Mouse (Mus musculus): Measurements from ENCODE around the gene Hes6.
A peak's percentile ranks its signal among the peaks of the same experiment; 100 is the strongest.

Hes6 gene

DNA sequence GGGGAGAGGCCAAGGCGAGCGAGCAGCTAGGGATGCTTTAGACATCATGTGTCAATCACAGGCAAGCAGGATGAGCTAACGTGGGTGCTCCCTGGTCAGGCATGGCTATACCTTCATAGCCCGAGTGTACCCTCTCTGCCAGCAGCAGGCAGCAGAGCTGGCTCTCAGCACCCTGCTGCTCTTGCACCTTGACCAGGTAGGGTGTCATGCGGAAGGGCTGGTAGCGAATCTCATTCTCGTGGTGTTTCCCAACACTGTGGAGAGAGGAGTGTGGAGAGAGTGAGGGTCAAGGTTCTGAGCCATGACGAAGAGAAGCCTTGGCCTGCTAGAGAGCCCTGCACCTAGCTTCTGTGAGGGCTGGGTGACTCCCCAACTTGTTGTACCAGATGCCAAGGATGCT, 25.9 kb upstream of the Hes6 start:
- DNase-seq, result no peak

DNA sequence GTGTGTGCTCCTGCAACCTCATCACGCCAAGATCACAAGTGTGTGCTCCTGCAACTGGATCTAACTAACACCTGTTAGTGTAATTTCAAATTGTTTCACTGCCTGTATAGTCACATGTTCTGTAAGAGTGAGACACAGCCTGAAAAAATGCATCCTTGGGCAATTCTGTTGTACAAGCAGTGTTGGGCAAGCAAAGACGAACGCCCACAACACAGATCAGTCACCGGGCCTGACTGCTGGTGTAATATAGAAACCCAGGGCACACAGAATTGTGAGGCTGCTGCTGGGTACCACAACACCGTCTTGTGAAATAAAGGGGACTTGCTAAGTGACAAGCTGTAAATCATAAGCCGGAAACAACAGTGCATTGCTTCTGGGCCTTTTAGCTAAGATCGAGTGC, 23.7 kb upstream of the Hes6 start:
- DNase-seq, result no peak

DNA sequence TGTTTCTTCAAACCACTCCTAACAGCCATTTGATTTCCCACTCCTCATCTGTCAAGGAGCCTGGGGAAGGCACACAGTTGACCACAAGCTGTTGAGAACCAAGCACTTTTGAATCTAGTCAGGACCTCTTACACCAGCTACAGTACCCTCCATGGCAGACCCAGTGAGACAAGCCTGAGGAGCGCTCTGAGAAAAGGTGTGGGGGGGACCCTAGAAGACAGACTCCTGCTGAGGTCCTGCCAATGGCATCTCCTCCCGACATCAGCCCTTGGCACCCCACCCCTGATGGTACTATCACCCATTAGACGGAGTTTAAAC, 23.2 kb upstream of the Hes6 start:
- DNase-seq, result no peak

DNA sequence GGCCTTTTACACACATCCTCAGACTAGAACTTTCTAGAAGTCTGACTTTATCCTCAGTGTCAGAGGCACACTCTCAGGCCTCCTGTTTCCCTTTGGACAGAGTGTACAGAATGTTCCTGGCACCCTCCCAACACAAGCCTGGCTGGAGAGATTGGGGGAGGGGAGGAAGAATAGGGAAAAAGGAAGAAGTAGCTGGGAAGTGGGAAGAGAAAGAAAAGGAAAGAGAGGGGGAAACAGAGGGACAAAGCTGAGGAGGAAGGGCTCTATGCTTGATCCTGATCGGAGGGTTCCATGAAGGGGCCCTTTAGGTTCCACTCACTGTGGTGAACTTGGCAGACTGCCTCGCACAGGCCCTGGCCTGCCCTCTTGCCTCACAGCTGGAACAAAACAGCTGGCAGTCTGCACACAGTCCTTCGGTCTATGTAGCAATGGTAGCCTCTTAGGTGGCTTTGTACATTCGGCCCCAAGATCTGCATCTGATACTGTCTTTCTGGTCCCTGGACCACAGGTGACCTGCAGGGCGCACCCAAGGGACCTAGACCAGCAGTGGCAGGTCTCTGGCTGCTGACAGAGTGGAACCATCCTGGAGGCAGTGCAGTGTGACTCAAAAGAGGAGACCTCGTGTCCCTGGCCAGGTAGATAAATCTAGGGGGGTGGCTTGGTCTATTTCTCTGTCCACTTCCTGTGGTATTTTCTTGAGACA, 22.7 kb upstream of the Hes6 start:
- DNase-seq, result peak; percentile 48 to 67

DNA sequence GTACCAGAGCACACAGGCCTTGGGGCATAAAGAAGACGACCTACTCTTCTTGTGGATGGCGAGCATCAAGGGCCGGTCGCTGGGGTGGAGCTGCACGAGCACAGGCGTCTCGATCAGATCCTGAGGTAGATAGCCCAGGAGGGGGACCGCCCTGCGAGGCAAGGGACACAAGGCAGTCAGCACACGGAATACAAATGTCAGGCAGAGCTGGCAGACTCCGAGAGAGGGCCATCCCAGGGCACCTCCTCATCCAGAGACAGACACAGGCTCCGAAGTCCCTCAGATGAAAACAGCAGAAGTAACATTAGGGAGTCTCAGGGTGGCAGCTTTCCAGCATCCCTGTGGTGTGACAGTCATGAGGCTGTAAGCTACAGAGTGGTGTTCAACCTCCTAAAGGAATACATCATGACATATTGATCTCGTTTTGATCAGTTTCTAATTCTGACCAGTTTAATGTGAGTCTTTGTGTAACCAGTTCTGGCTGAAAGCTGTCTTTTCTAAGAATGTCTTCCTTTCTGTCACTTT, 21.8 kb upstream of the Hes6 start:
- DNase-seq, result peak; percentile 36 to 56

DNA sequence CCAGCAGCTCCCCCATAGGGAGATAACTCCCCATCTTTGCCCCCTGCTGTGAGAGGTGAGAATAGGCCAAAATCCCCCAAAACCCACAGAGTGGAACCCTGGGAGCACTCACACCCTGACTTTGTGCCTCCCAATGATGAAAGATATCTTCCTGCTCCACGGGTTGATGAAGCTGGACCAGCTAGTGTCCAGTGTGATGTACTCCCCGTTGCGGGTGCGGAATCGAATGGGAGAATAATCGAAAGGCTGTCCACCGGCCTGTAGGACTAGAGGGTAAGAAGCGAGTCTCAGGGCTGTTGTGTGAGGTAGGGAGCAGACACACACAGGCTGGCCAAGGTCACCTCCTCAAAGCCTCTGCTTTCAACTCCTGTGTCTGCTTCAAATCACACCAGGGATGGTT, 21.1 kb upstream of the Hes6 start:
- no peak for DNase-seq

DNA sequence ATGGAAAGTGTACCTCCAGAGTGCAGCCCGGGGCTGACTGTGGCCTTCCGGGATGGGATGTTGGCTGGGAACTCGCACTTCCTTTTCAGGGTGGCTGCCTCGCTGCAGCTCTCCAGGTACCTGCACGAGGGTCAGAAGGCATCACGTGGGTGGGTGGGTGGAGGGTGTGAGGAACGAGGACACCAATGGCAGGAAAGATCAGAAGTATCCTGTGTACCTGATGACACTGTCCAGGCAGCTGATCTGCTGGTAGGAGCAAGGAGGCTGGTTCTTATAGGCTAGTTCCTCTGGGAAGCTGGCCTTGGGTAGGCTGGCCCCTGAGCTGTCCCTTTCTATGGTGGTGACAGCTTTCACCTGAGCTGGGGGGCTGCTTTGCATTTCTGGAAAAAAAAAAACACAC, 16.9 kb upstream of the Hes6 start:
- no peak for DNase-seq

DNA sequence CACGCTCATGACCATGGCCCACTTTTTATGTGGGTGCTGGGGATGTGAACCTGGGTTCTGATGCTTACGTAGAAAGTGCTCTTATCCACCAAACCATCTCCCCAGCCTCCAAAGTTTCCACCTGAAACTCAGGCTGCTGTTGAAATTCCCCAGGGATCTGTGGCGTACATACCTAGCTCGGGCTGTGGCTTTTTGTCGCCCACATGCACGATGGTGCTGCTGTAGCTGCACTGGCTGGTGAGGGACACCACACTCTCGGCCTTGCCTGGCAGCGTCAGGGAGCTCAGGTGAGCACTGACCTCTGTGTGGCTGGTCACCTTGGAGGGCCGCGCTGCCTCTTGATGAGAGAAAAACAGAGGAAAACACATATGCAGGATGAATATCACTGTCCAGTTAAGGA, 15.4 kb upstream of the Hes6 start:
- DNase-seq, result no peak

DNA sequence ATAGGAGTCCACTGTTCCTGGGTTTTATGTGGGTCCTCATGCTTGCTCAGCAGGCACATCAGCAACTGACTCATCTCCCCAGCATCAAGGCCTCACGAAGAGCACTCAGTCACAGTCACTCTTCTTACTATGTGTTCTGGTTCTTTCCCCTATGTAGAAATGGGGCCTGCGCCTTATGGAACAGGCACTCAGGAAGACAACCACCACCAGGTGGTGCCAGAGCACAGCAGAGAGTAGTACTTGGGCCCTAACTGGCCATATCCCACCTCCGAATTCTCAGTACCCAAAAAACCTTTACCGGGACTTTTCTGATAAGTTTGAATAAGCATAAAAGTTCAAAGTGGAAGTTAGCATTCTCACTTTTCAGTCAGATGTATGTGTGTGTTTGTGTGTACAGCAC, 14.8 kb upstream of the Hes6 start:
- peak; percentile 79 to 91 for DNase-seq

DNA sequence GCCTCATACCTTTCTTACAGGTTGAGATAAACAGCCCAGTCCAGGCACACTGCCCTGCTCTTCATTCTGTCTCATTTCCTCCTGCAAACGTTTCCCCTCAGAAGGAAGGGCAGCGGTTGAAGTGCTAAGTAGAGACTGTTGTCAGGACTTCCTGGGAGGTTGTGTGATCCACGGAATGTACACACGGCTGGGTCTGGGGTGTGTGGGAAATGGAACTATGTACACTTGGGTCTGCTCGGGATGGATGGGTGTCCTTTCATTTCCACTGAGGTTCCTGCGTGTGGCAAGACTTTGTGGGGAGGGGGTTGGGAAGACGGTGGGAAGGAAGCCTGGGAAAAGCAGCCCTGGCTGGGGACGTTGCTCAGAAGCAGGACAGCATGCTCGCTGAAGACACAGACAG, 12.6 kb upstream of the Hes6 start:
- DNase-seq, result no peak

DNA sequence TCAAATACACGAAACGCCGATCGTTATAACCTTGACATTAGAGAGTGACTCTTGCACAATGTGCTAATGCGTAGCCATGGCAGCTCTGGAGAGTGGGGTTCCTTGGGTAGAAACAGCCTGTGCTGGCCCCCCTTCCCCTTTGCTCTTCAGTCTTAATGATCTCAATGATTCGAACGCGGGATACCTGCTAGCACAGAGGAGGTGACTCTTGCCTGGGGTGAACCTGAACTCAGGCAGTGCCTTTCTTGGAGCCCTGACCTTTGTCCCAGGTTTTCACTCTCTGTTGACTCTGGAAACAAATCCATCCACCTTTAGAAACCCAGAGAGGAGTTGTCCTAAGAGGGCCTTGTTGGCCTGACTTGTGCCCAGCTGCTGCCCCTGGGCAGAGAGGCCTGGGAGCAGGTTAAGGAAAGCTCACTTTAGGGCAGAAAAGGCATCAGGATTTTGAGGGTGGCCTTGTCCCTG, 6.8 kb upstream of the Hes6 start:
- DNase-seq, result no peak

DNA sequence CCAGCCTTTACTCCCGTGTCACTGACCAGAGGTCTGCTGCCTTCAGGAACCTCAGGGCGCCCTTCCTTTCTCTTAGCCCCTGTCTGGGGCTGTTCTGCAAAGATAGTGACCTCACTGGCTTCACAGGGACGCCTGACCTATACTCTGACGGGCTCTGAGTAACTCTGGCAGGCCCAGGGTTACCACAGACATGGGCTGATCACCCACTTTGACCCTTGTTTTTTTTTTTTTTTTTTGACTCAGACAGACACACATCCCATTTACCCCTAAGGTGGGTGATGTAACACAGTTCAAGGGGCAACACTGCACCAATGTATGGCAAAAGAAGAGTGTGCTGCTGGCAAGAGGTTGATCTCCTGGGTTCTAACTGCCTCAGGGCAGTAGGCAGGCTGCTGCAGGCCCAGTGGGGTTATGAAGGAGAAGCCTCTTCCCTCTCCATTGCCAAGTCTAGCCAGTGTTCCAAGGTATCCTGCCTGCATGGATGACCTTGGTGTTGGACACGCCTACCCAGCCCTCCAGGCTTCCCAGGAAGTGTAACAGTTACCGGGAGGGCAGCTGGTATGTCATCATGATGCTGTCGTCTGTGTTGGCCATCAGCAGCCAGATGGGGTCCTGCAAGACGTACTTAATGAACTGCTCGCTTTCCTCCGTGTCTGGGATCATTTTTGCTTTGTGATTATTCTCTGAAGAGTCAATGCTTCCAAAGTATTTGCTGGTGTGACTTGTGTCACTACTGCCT, 6.2 kb upstream of the Hes6 start:
- DNase-seq, result no peak

DNA sequence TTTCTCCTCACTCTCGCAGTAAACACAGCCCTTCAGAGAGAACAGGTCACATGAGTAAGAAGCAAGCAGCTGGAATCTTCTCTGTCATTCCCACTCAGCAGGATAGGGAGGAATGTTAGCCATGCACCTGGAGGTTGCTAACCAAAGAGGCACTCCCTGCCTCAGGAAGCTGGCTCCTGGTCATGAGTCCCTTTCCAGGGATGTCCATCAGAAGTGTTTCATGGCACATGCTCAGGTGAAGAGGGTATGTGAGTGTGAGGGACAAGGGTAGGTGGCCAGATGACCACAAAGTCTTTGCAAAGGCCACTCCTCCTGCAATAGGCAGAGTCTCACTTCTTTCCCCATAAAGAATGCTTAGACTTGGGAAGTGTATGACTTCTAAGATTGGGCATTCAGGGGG, 4.2 kb upstream of the Hes6 start:
- DNase-seq, result no peak

DNA sequence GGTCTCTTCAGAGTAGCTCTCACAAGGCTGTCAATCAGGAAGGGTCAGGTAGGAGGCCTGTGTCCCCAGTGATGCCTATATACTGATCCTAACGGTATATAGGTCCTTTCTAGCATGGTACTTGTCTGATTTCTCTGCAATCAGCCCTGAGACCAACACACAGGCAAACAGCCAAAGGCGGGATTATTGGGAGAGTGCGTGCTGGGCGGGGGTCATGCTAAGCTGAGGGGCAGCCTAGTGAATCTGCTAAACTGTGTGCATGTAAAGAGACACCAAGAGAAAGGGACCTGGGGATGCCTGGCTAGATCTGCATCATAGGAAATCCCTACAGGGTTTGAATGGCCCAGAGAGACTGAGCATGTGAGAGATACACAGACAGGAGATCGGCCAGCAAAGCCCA, 1.5 kb upstream of the Hes6 start:
- DNase-seq, result no peak

DNA sequence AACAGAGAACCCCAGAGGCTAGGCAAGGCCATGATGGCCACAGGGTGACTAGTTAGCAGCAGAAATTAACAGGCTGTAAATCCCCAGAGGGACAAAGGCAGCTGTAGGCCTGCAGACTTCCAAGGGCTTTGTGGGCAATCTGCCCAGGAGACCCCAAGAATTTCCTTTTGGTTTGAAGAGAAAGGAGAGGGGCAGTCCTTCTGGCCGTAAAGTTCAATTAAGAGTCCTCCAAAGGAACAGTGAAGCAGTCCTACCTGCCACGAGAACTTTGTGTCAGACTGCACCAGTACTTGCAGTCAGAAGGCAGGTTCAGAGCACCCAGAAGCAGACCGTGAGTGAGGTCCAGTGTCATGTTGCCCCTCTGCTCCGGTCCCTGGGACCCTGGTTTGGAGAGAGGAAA, 1.1 kb upstream of the Hes6 start:
- no peak for DNase-seq

DNA sequence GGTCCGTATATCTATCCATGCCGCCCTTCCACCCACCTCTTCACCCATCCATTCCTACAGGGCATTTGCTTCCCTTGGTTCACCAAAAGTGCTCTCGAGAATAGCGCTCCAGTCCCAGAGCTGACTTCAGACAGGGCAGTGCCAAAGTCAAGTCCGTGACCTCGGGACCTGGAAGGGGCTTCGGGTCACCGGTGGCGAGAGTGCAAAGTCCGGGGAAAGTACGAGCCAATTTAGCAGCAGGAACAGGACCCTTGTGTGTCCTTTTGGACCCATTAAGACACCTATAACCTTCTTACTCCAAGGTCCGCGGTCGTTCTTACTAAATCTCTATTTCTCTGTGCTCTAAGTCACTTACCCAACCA, 321 bp downstream of the Hes6 start:
- DNase-seq, result no peak

DNA sequence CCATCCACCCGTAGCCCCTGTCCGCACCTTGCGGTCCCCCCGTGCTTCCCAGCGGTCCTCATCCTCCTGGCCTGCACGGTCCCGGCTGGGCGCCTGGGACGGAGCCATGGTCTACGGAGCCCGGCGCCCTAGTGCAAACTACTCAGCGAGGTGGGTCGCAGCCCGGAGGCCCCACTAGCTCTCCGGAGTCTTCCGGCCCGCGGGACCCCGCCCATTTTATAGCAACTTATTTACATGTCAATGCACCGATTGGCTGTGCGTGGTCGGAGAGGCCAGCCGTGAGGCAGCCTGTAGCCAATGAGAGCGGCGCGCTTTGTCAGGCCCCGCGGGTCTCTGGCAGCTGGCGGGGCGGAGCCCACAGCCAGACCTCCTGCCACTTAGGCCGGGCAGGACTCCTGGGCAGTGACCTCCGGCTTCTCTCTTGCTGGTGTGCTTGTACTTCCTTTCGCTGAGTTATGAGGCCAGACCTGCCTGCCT, 770 bp downstream of the Hes6 start:
- DNase-seq, result peak; percentile 92 to 94

DNA sequence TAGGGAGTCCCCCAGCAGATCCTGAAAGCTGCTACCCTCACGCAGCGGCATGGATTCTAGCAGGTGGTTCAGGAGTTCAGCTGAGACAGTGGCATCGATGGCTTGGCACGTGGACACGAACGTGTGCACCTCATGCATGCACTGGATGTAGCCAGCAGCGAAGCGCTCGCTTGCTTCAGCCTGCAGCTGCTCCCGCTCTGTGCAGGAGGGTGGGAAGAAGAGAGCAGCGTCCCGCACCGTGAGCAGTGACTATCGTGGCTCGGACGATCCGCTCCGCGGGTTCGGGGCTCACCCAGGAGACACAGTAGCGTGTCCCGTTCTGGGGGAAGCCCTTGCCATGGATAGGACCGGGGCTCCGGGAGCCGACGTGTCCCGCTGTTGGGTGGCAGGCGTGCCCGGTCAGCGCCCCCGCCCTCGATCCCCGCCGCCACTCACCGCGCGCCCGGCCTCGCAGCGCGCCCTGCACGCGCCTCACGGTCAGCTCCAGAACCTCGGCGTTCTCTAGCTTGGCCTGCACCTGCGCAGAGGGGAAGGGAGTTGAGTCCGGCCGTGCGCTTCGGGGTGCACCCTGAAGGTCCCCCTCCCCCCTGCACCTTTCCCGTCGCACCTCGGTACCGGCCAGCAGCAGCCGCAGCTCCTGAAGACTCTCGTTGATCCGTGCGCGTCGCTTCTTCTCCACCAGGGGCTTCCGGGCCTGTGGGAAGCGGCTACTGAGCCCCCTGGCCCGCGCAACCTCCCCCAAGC, 1.4 kb downstream of the Hes6 start:
- DNase-seq, result peak in 1 of 2 experiments; percentile 61

DNA sequence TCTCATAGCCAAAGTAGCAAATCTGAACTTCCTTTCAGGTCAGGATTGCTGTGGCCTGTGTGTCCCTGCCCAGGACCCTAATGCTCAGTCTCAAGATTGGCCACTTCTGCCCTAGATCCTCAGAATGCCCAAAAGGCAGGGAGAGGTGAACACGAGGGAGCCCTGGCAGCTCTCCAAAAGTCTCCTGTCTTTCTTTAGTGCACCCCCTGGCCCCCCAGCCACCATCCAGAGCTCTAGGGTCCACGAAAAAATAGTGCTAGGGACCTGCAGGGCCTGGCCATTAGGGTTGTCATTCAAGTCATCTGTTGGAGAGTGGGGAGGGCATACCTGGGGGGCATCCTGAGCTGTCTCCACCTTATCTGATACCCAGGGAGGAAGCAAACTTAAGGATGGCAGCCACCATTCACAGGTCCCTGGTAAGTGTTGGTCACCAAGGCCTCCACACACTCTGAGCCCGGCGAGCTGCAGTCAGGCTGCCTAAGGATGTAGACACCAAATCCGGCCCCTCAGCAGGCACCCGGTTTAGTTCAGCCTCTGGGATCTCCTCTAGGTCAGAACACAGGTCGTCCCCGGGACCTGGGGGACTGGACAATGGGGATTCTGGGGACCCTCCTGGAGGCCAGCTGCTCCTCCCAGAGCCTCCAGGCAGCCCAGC, 2.1 kb downstream of the Hes6 start:
- DNase-seq, result peak in 1 of 2 experiments; percentile 36

DNA sequence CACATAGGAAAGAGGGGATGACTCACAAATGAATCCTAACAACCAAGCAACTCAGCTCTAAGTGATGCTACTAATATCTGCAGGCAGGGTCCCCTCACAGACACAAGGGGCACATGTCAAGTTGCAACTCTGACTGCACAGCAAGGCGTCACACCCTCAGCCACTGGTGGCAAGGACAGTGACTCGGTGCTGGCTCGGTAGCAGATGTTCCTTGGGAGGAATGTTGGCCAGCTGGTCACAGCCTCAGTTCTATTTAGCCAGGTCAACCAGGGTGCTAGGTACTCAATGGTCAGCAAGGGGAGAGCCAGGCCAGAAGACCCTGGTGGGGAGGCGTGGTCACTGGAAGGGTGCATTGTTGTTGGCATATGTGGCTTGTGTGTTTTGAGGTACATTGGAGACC, 6.0 kb downstream of the Hes6 start:
- DNase-seq, result no peak

DNA sequence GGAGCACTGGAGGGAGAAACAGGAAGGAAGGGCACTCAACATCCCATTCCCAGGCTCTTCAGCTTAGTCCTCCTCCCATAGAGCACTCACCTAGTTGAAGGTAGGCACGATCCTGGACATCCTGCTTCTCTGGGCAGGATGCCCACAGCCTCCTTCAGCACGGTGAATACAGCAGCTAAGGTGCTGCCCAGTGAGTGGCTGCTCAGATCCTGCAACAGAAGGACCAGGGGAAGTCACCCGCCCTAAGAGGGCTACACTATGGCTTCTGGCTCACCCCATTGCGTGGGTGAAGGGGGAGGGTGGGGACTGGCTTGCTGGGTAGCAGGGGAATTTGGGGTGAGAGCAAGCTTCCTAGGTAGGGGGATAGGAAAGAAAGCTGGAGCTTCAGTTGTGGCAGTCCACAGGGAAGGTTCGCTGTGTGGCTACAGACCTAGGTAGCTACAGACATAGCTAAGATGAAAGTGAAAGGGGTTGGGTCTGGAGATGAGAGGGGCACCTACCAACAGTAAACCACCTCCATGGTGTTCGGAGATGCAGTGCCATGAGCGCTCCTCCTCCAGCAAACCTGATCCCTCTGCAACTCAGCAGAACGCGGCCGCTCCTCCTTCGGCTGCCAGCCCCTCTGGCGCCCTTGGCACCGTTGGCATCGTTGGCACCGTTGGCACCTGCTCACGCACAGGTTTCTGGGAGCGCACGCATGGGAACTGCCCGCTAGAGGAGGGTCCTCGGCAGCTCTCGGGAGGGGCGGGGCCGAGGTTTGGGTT, 8.2 kb downstream of the Hes6 start:
- DNase-seq, result peak; percentile 88 to 92

DNA sequence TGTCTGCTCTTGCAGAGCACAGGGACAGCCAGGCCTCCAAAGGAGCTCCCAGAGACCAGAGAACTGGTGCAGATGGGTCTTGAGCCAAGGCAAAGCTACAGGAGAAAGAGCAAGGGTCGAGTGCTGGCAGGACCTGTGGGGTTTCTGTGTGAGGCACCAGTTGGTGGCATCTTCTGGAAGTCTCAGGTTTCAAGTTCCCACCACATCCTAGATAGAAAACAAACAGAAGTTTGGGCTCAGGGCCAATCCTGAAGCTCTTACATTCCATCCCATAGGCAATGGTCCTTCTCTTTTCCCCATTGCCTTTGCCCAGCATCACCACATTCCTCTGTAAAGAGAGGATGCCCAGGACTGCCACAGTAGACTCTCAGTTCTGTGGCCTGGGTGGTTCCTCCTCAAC, 8.9 kb downstream of the Hes6 start:
- no peak for DNase-seq

Data from cerebellum, postnatal 25 days (tissue).